Mouse (Mus musculus): Measurements from ENCODE around the gene Mta2.

Gene Mta2

GRCm38 (mm10) chr19:8928689-8929223 lies 12.9 kb upstream of the Mta2 start:
- CTCF ChIA-PET: interaction anchor here (0.8 to 1.0 kb wide), 2 partner anchors 9 to 23 kb away, joined by 3 to 5 read pairs; partner anchors contain the start of gene B3gat3

- CTCF ChIA-PET: interaction anchor here (0.8 to 1.0 kb wide), 3 partner anchors 9 to 35 kb away, joined by 3 to 5 read pairs (median 3); partner anchors contain the start of gene B3gat3
Measured at GRCm38 (mm10) chr19:8929224-8930088, 12.2 kb upstream of the Mta2 start, which contains the start of the genes Rom1 and Eml3. TSS of gene Rom1 (minus strand) at chr19:8929356. TSS of gene Eml3 (plus strand) at chr19:8929552.

GRCm38 (mm10) chr19:8930117-8930516 lies 11.6 kb upstream of the Mta2 start:
- CTCF ChIA-PET: interaction anchor here (0.6 to 1.0 kb wide), 2 partner anchors 35 to 106 kb away, joined by 3 read pairs; no protein-coding TSS in a partner anchor

GRCm38 (mm10) chr19:8930771-8931170 lies 10.9 kb upstream of the Mta2 start:
- CTCF ChIA-PET: interaction anchor here (0.5 to 1.0 kb wide), 4 partner anchors 34 to 105 kb away, joined by 3 to 4 read pairs (median 3); no protein-coding TSS in a partner anchor

- CTCF ChIA-PET: interaction anchor here (0.6 to 1.0 kb wide), 3 partner anchors 16 to 1904 kb away, joined by 4 to 7 read pairs (median 4); no protein-coding TSS in a partner anchor
Measured at GRCm38 (mm10) chr19:8936736-8937135, 4.9 kb upstream of the Mta2 start.

GRCm38 (mm10) chr19:8940526-8941133 lies 1.0 kb upstream of the Mta2 start:
- CTCF ChIA-PET: interaction anchor here (0.6 kb wide), 1 partner anchor 18 kb away, joined by 6 read pairs; no protein-coding TSS in a partner anchor

GRCm38 (mm10) chr19:8941136-8941514 lies 550 bp upstream of the Mta2 start:
- CTCF ChIA-PET: interaction anchor here (0.6 kb wide), 1 partner anchor 19 kb away, joined by 6 read pairs; no protein-coding TSS in a partner anchor

- CTCF ChIA-PET: interaction anchor here (0.6 to 1.2 kb wide), 2 partner anchors 9 to 80 kb away, joined by 3 to 4 read pairs; no protein-coding TSS in a partner anchor
Measured at GRCm38 (mm10) chr19:8942276-8942964, 745 bp downstream of the Mta2 start.

GRCm38 (mm10) chr19:8943047-8943446 lies 1.4 kb downstream of the Mta2 start:
- CTCF ChIA-PET: interaction anchor here (0.6 kb wide), 1 partner anchor 80 kb away, joined by 4 read pairs; no protein-coding TSS in a partner anchor

- CTCF ChIA-PET: interaction anchor here (0.7 kb wide), 1 partner anchor 26 kb away, joined by 5 read pairs; no protein-coding TSS in a partner anchor
Measured at GRCm38 (mm10) chr19:8944062-8944461, 2.4 kb downstream of the Mta2 start.

- CTCF ChIA-PET: no interaction called here
Measured at GRCm38 (mm10) chr19:8944750-8945149, 3.1 kb downstream of the Mta2 start.

- CTCF ChIA-PET: interaction anchor here (0.6 to 0.7 kb wide), 3 partner anchors 23 to 217 kb away, joined by 3 to 6 read pairs (median 5); no protein-coding TSS in a partner anchor
Measured at GRCm38 (mm10) chr19:8945251-8945650, 3.6 kb downstream of the Mta2 start.

- CTCF ChIA-PET: no interaction called here
Measured at GRCm38 (mm10) chr19:8946929-8947328, 5.3 kb downstream of the Mta2 start.

- CTCF ChIA-PET: no interaction called here
Measured at GRCm38 (mm10) chr19:8950190-8950589, 8.5 kb downstream of the Mta2 start.

GRCm38 (mm10) chr19:8952241-8952640 lies 10.6 kb downstream of the Mta2 start:
- CTCF ChIA-PET: interaction anchor here (1.0 to 1.4 kb wide), 2 partner anchors 10 to 23 kb away, joined by 3 read pairs; partner anchors contain the start of gene Mta2

GRCm38 (mm10) chr19:8953135-8954039 lies 11.7 kb downstream of the Mta2 start, which contains the start of gene Tut1:
TSS of gene Tut1 (plus strand) at chr19:8953847.
- CTCF ChIA-PET: interaction anchor here (0.5 to 1.2 kb wide), 4 partner anchors 13 to 109 kb away, joined by 3 to 6 read pairs (median 4); partner anchors contain the start of gene Eef1g

GRCm38 (mm10) chr19:8954171-8954570 lies 12.5 kb downstream of the Mta2 start:
- CTCF ChIA-PET: interaction anchor here (0.5 to 1.2 kb wide), 4 partner anchors 12 to 123 kb away, joined by 4 to 9 read pairs (median 7); partner anchors contain the start of gene Eef1g

- CTCF ChIA-PET: interaction anchor here (1.1 kb wide), 1 partner anchor 199 kb away, joined by 3 read pairs; no protein-coding TSS in a partner anchor
Measured at GRCm38 (mm10) chr19:8962256-8962655, 20.6 kb downstream of the Mta2 start.

GRCm38 (mm10) chr19:8965075-8965474 lies 23.4 kb downstream of the Mta2 start:
- CTCF ChIA-PET: interaction anchor here (1.0 kb wide), 1 partner anchor 35 kb away, joined by 3 read pairs; no protein-coding TSS in a partner anchor

All from spleen, embryonic (tissue).